Mouse (Mus musculus): ENCODE results near the gene Cdc37.

- TF ChIP-seq GATA1 (IDR thresholded peaks at IDR 0.05; ENCODE audit: low read depth, low read length), result no peak
- no peak for TF ChIP-seq CTCF (IDR thresholded peaks at IDR 0.05 in 2 of 3, conservative IDR thresholded peaks at IDR 0.05 in 1 of 3; ENCODE audit: control insufficient read depth in 1 of 3, insufficient read depth in 1 of 3, low read depth in 2 of 3, low read length in 3 of 3, poor library complexity in 1 of 3, severe bottlenecking in 1 of 3)
- TF ChIP-seq SMC3 (IDR thresholded peaks at IDR 0.05; ENCODE audit: low read depth, low read length), result no peak
- no peak for TF ChIP-seq POLR2A (IDR thresholded peaks at IDR 0.05; ENCODE audit: control insufficient read depth in 1 of 2, insufficient read depth in 1 of 2, low read depth in 1 of 2, low read length in 2 of 2, poor library complexity in 1 of 2)
- TF ChIP-seq JUND (IDR thresholded peaks at IDR 0.05; ENCODE audit: low read depth, low read length), result no peak
- no peak for TF ChIP-seq POLR2AphosphoS5 (IDR thresholded peaks at IDR 0.05; ENCODE audit: borderline replicate concordance, low read depth, low read length)
- no peak for TF ChIP-seq USF1 (IDR thresholded peaks at IDR 0.05; ENCODE audit: low read depth, low read length)
These were observed 24.1 kb downstream of the Cdc37 start for GRCm38 (mm10) chr9:21125502-21126258.
